Mouse (Mus musculus) intestine, embryonic 16.5 days (tissue): ENCODE measurements around the gene Serpinh1. TPM values are rescaled to one million over a fixed set of nuclear protein-coding genes. Genes with fewer than 3 reads are reported as not detected.
A peak's percentile ranks its signal among the peaks of the same experiment; 100 is the strongest.

Source experiments
- ATAC-seq: fragments of 200-750 bp; cut with Nextera tagmentation; 2 replicates; pipeline ENCODE4 v1.8.0; 2017; ENCODE audit warnings: moderate TSS enrichment, moderate library complexity
- H3K27ac ChIP-seq: fragments of 300-500 bp; sonication (generic); 2 replicates; pipeline ENCODE4 v1.5.1; 2014; ENCODE audit warnings: mild to moderate bottlenecking, low read length
- H3K27me3 ChIP-seq: fragments of 300-500 bp; sonication (generic); replicated peaks from 2 replicates; pipeline ENCODE4 v1.6.1; 2014; ENCODE audit warnings: low read length, control low read depth, mixed read lengths; ENCODE audit not compliant: control insufficient read depth, insufficient read depth
- H3K36me3 ChIP-seq: fragments of 300-500 bp; sonication (generic); 2 replicates; pipeline ENCODE4 v1.6.1; 2014; ENCODE audit warnings: low read length, control low read depth; ENCODE audit not compliant: control insufficient read depth, insufficient read depth
- H3K4me1 ChIP-seq: fragments of 300-500 bp; sonication (generic); 2 replicates; pipeline ENCODE4 v1.6.1; 2014; ENCODE audit warnings: low read length, control low read depth, mixed read lengths; ENCODE audit not compliant: control insufficient read depth, insufficient read depth
- H3K4me2 ChIP-seq: fragments of 300-500 bp; sonication (generic); 2 replicates; pipeline ENCODE4 v1.6.1; 2014; ENCODE audit warnings: low read depth, low read length, control low read depth
- H3K4me3 ChIP-seq: fragments of 300-500 bp; sonication (generic); 2 replicates; pipeline ENCODE4 v1.5.1; 2014; ENCODE audit warnings: mild to moderate bottlenecking, low read length
- H3K9ac ChIP-seq: fragments of 300-500 bp; sonication (generic); 2 replicates; pipeline ENCODE4 v1.6.1; 2014; ENCODE audit warnings: low read depth, low read length
- H3K9me3 ChIP-seq: fragments of 300-500 bp; sonication (generic); 2 replicates; pipeline ENCODE4 v1.6.1; 2016; ENCODE audit warnings: low read length, control low read depth; ENCODE audit not compliant: control insufficient read depth
- WGBS: fragments of 180-500 bp; shearing (Covaris S2); extraction: QIAGEN DNeasy Blood & Tissue Kit; methylation state at CpG from one replicate; pipeline ENCODE4 v1.1.7; 2014; 5-methylcytosine and 5-hydroxymethylcytosine counted together
- polyA plus RNA-seq: library from polyadenylated mRNA; unstranded; fragments of >200 nt; fragmentation: Nextera tagmentation; extraction: Ambion mirVana; gene quantifications from 2 replicates; pipeline ENCODE4 v1.2.1, GENCODE M21; 2015

The Serpinh1 gene
- 903 and 983 TPM in 2 replicates for polyA plus RNA-seq

GRCm38 (mm10) chr7:99352526-99353400 is at the start of gene Serpinh1:
Serpinh1 (minus strand) TSS chr7:99353239.
- Histone ChIP-seq H3K36me3 (peaks cover 9% of the 10 kb centered on the region; the same call in 1 of the 2 replicates), H3K4me1 (peaks cover 62% of the 10 kb centered on the region), H3K9ac (peak within 1 kb of the TSS; percentile 87), H3K4me2 (peak within 1 kb of the TSS; percentile 75), H3K27ac (peak within 1 kb of the TSS; percentile 87), H3K9me3 (no peaks in the 10 kb centered on the region), H3K4me3 (peak within 1 kb of the TSS; percentile 72), H3K27me3 (no peaks in the 10 kb centered on the region)
- 2% methylated on average over 34 of the region's 35 CpGs for WGBS
- peak; percentile 81 for ATAC-seq

GRCm38 (mm10) chr7:99402477-99402876 is 49.4 kb upstream of the Serpinh1 start:
- no peaks in the 10 kb centered on the region for H3K27me3 ChIP-seq
- no peaks in the 10 kb centered on the region for H3K9me3 ChIP-seq
- H3K27ac ChIP-seq: peak overlapping the region; percentile 27; the same call in 1 of the 2 replicates
- peaks cover 4% of the 10 kb centered on the region; the same call in 1 of the 2 replicates for H3K36me3 ChIP-seq
- no peak overlapping the region for H3K4me3 ChIP-seq
- ATAC-seq: peak; percentile 55; the same call in 1 of the 2 replicates
- peak overlapping the region; percentile 35; the same call in 1 of the 2 replicates for H3K9ac ChIP-seq
- no peak overlapping the region for H3K4me2 ChIP-seq
- H3K4me1 ChIP-seq: peaks cover 32% of the 10 kb centered on the region
- WGBS: 64% methylated on average over 6 of the region's 6 CpGs

- Histone ChIP-seq H3K4me2 (no peak overlapping the region), H3K4me3 (no peak overlapping the region), H3K9ac (no peak overlapping the region), H3K9me3 (no peaks in the 10 kb centered on the region), H3K27ac (peak overlapping the region; percentile 23; the same call in 1 of the 2 replicates), H3K4me1 (peaks cover 41% of the 10 kb centered on the region), H3K27me3 (no peaks in the 10 kb centered on the region), H3K36me3 (peaks cover 4% of the 10 kb centered on the region; the same call in 1 of the 2 replicates)
- 54% methylated on average over 8 of the region's 8 CpGs for WGBS
- no peak for ATAC-seq
Measured at GRCm38 (mm10) chr7:99401373-99401772, 48.3 kb upstream of the Serpinh1 start.

GRCm38 (mm10) chr7:99396994-99397659 is 44.1 kb upstream of the Serpinh1 start:
- Histone ChIP-seq H3K4me2 (peak overlapping the region; percentile 6; the same call in 1 of the 2 replicates), H3K27ac (peak overlapping the region; percentile 74), H3K36me3 (no peaks in the 10 kb centered on the region), H3K4me1 (peaks cover 30% of the 10 kb centered on the region), H3K9ac (no peak overlapping the region), H3K9me3 (no peaks in the 10 kb centered on the region), H3K4me3 (no peak overlapping the region), H3K27me3 (no peaks in the 10 kb centered on the region)
- peak; percentile 75 for ATAC-seq
- 60% methylated on average over 11 of the region's 11 CpGs for WGBS

GRCm38 (mm10) chr7:99395908-99396616 is 43.0 kb upstream of the Serpinh1 start:
- Histone ChIP-seq H3K9ac (peak overlapping the region; percentile 26; the same call in 1 of the 2 replicates), H3K27ac (0 out of 2 replicates have a peak overlapping the region, but pooled peaks have one; percentile 6), H3K4me3 (no peak overlapping the region), H3K4me1 (peaks cover 26% of the 10 kb centered on the region), H3K36me3 (no peaks in the 10 kb centered on the region), H3K27me3 (no peaks in the 10 kb centered on the region), H3K9me3 (no peaks in the 10 kb centered on the region), H3K4me2 (no peak overlapping the region)
- no peak for ATAC-seq
- 85% methylated on average over 11 of the region's 11 CpGs for WGBS

GRCm38 (mm10) chr7:99395385-99395784 is 42.3 kb upstream of the Serpinh1 start:
- Histone ChIP-seq H3K9me3 (no peaks in the 10 kb centered on the region), H3K4me3 (no peak overlapping the region), H3K27ac (no peak overlapping the region), H3K36me3 (no peaks in the 10 kb centered on the region), H3K4me1 (peaks cover 28% of the 10 kb centered on the region), H3K27me3 (no peaks in the 10 kb centered on the region), H3K4me2 (no peak overlapping the region), H3K9ac (no peak overlapping the region)
- WGBS: 87% methylated on average over 4 of the region's 4 CpGs
- no peak for ATAC-seq

GRCm38 (mm10) chr7:99393711-99394325 is 40.8 kb upstream of the Serpinh1 start:
- Histone ChIP-seq H3K36me3 (no peaks in the 10 kb centered on the region), H3K9me3 (no peaks in the 10 kb centered on the region), H3K4me2 (no peak overlapping the region), H3K4me3 (no peak overlapping the region), H3K9ac (no peak overlapping the region), H3K27me3 (no peaks in the 10 kb centered on the region), H3K4me1 (peaks cover 34% of the 10 kb centered on the region), H3K27ac (no peak overlapping the region)
- WGBS: 68% methylated on average over 13 of the region's 13 CpGs
- no peak for ATAC-seq

- Histone ChIP-seq H3K4me1 (peaks cover 37% of the 10 kb centered on the region), H3K27me3 (no peaks in the 10 kb centered on the region), H3K4me3 (no peak overlapping the region), H3K36me3 (no peaks in the 10 kb centered on the region), H3K4me2 (no peak overlapping the region), H3K27ac (no peak overlapping the region), H3K9me3 (no peaks in the 10 kb centered on the region), H3K9ac (no peak overlapping the region)
- WGBS: 34% methylated on average over 2 of the region's 2 CpGs
- ATAC-seq: no peak
Measured at GRCm38 (mm10) chr7:99392696-99393095, 39.7 kb upstream of the Serpinh1 start.
